Mouse (Mus musculus) bone marrow, adult 2 months (tissue): ENCODE measurements around the gene Evpl.

Source experiments
- CTCF ChIP-seq: fragments of 200-500 bp; IDR thresholded peaks from 2 replicates; pipeline ENCODE4 v1.5.1; 2011; ENCODE audit warnings: low read length, control low read depth; ENCODE audit not compliant: control insufficient read depth, insufficient read depth
- POLR2A ChIP-seq: fragments of 200-500 bp; IDR thresholded peaks from 2 replicates; pipeline ENCODE4 v1.6.1; 2011; ENCODE audit warnings: low read depth, mild to moderate bottlenecking, control low read depth, low read length, borderline replicate concordance; ENCODE audit not compliant: control insufficient read depth

GRCm38 (mm10) chr11:116269560-116269959 is 31.7 kb upstream of the Evpl start:
- TF ChIP-seq POLR2A (no peak), CTCF (no peak)
